12 mouse cellular contexts compared by ENCODE assay signal in genomic region chr15:94478706-94479105, GRCm38 (mm10). TPM values are rescaled to one million over a fixed set of nuclear protein-coding genes. Genes with fewer than 3 reads are reported as not detected.
DNase-seq lines count a peak whose midpoint lies in the region; ATAC-seq and TF ChIP-seq lines count a peak whose summit lies in the region.
"Had no signal": no experiment of that assay in that cellular context is flagged by ENCODE, and none has a peak within 500 bp of the region (broad histone marks: within the 10 kb centered on the region; RNA-seq: fewer than 3 reads in every experiment).

No protein-coding gene starts in this region.

- H3K4me3 ChIP-seq in forebrain, embryonic 10.5 days: peak overlapping the region; percentile 10; the same call in 1 of the 2 replicates
- no peak overlapping the region for H3K4me3 ChIP-seq in forebrain, postnatal 0 days (ENCODE audit: low read depth, low read length)
- no peak overlapping the region for H3K4me3 ChIP-seq in embryonic facial prominence, embryonic 13.5 days
- H3K4me3 ChIP-seq in layer of hippocampus, adult 2 months: no peak overlapping the region
- H3K4me3 ChIP-seq: heart, embryonic 15.5 days had no signal

- H3K27me3 ChIP-seq in forebrain, embryonic 10.5 days (ENCODE audit: poor library complexity, severe bottlenecking): no peaks in the 10 kb centered on the region
- H3K27me3 ChIP-seq in forebrain, postnatal 0 days (ENCODE audit: insufficient read depth, low read length): no peaks in the 10 kb centered on the region
- no peaks in the 10 kb centered on the region for H3K27me3 ChIP-seq in embryonic facial prominence, embryonic 13.5 days
- H3K27me3 ChIP-seq: heart, embryonic 15.5 days had no signal

- intact Hi-C loops in heart, postnatal 14 days (cut with DNase I): no loop called here

- no peak for TF ChIP-seq CTCF in forebrain, postnatal 0 days (IDR thresholded peaks at IDR 0.05; ENCODE audit: low read depth)
- TF ChIP-seq CTCF in layer of hippocampus, adult 2 months (conservative IDR thresholded peaks at IDR 0.05): no peak

- no peak overlapping the region for H3K9ac ChIP-seq in forebrain, postnatal 0 days
- no peak overlapping the region for H3K9ac ChIP-seq in embryonic facial prominence, embryonic 13.5 days
- H3K9ac ChIP-seq: heart, embryonic 15.5 days; lung, embryonic 14.5 days had no signal

- ATAC-seq in forebrain, postnatal 0 days: no peak
- no peak for ATAC-seq in embryonic facial prominence, embryonic 13.5 days (ENCODE audit: insufficient number of reproducible peaks, insufficient read depth, low FRiP score, low TSS enrichment, low read depth)
- peak; percentile 76 for ATAC-seq in megakaryocyte progenitor cell, adult 5-6 weeks (replicated peaks; ENCODE audit: poor library complexity)

- peak; percentile 45 for DNase-seq in forebrain, embryonic 10.5 days (ENCODE audit: extremely low spot score, low spot score)
- DNase-seq in forebrain, postnatal 0 days: no peak
- DNase-seq in CD8-positive naive resting alpha-beta T cell, adult 2 months (ENCODE audit: low read depth in 2 of 2, low spot score in 2 of 2): peak; percentile 34 to 61
- DNase-seq in heart, postnatal 14 days: no peak
- DNase-seq in layer of hippocampus, adult 2 months (ENCODE audit: low spot score in 2 of 2): no peak
- DNase-seq in frontal cortex, postnatal 36 days (ENCODE audit: low spot score in 2 of 2): no peak
- DNase-seq: kidney, postnatal 14 days; lung, embryonic 14.5 days; right cerebral cortex, postnatal 14 days had no signal

- no peaks in the 10 kb centered on the region for H3K9me3 ChIP-seq in forebrain, embryonic 10.5 days
- no peaks in the 10 kb centered on the region for H3K9me3 ChIP-seq in forebrain, postnatal 0 days (ENCODE audit: low read length)
- H3K9me3 ChIP-seq in embryonic facial prominence, embryonic 13.5 days: no peaks in the 10 kb centered on the region
- H3K9me3 ChIP-seq: heart, embryonic 15.5 days had no signal

- H3K27ac ChIP-seq in forebrain, embryonic 10.5 days: peak overlapping the region; percentile 76
- H3K27ac ChIP-seq in forebrain, postnatal 0 days (ENCODE audit: low read depth, low read length): no peak overlapping the region
- peak overlapping the region; percentile 64 for H3K27ac ChIP-seq in embryonic facial prominence, embryonic 13.5 days
- H3K27ac ChIP-seq in layer of hippocampus, adult 2 months: no peak overlapping the region
- H3K27ac ChIP-seq: heart, embryonic 15.5 days had no signal

- no peaks in the 10 kb centered on the region for H3K36me3 ChIP-seq in forebrain, embryonic 10.5 days (replicated peaks)
- no peaks in the 10 kb centered on the region for H3K36me3 ChIP-seq in forebrain, postnatal 0 days (ENCODE audit: insufficient read depth)
- no peaks in the 10 kb centered on the region for H3K36me3 ChIP-seq in embryonic facial prominence, embryonic 13.5 days
- H3K36me3 ChIP-seq: heart, embryonic 15.5 days had no signal

- H3K4me2 ChIP-seq in forebrain, postnatal 0 days (ENCODE audit: low read depth): no peak overlapping the region
- peak overlapping the region; percentile 33 for H3K4me2 ChIP-seq in embryonic facial prominence, embryonic 13.5 days
- H3K4me2 ChIP-seq: heart, embryonic 15.5 days; lung, embryonic 14.5 days had no signal

- H3K4me1 ChIP-seq in forebrain, embryonic 10.5 days: peaks cover 55% of the 10 kb centered on the region
- no peaks in the 10 kb centered on the region for H3K4me1 ChIP-seq in forebrain, postnatal 0 days (ENCODE audit: insufficient read depth)
- peaks cover 23% of the 10 kb centered on the region for H3K4me1 ChIP-seq in embryonic facial prominence, embryonic 13.5 days
- H3K4me1 ChIP-seq: heart, embryonic 15.5 days had no signal

- WGBS in forebrain, embryonic 10.5 days: 12% methylated on average over 13 of the region's 13 CpGs
- 17% methylated on average over 13 of the region's 13 CpGs for WGBS in forebrain, postnatal 0 days
- WGBS in embryonic facial prominence, embryonic 13.5 days: 17% methylated on average over 13 of the region's 13 CpGs

RNA-seq across cellular contexts. Expression of gene Adamts20, which starts 13.5 kb away (rescaled TPM):
- polyA plus RNA-seq in forebrain, embryonic 10.5 days (2016; fragmentation: Nextera tagmentation; extraction: Ambion mirVana): 5.0 and 5.4 TPM in 2 replicates
- total RNA-seq in forebrain, postnatal 0 days (2014; rRNA removed): 5.6 and 7.2 TPM in 2 replicates
- polyA plus RNA-seq in forebrain, postnatal 0 days (2015; fragmentation: Nextera tagmentation; extraction: Ambion mirVana): 2.2 and 2.3 TPM in 2 replicates
- 10.9 and 13.8 TPM in 2 replicates for polyA plus RNA-seq in embryonic facial prominence, embryonic 13.5 days (2015; fragmentation: Nextera tagmentation; extraction: Ambion mirVana)
- total RNA-seq in megakaryocyte progenitor cell, adult 5-6 weeks (2015): not detected in 2 replicates
- 0.03 TPM in 1 of 2 replicates, not detected in the other for total RNA-seq in megakaryocyte progenitor cell, adult 5-6 weeks (2017)
- total RNA-seq in heart, postnatal 14 days (2021): under 1 TPM; 0.29 TPM
- total RNA-seq in layer of hippocampus, adult 2 months (2021): 10 to 100 TPM; 13.6 to 17.5 TPM

Comparison
In these comparisons a context has a peak if more than half of its experiments do, and no peak if none do; other contexts are left out.
1. DNase-seq: peak in forebrain, embryonic 10.5 days (single experiment) and CD8-positive naive resting alpha-beta T cell, adult 2 months (2 of 2); none in forebrain, postnatal 0 days (single experiment), heart, postnatal 14 days (0 of 2), layer of hippocampus, adult 2 months (0 of 2) and frontal cortex, postnatal 36 days (0 of 2).
2. H3K27ac ChIP-seq: peak in forebrain, embryonic 10.5 days (single experiment) and embryonic facial prominence, embryonic 13.5 days (single experiment); none in forebrain, postnatal 0 days (single experiment) and layer of hippocampus, adult 2 months (single experiment).